Mouse (Mus musculus): Measurements from ENCODE around the gene Fbxl15.

DNA sequence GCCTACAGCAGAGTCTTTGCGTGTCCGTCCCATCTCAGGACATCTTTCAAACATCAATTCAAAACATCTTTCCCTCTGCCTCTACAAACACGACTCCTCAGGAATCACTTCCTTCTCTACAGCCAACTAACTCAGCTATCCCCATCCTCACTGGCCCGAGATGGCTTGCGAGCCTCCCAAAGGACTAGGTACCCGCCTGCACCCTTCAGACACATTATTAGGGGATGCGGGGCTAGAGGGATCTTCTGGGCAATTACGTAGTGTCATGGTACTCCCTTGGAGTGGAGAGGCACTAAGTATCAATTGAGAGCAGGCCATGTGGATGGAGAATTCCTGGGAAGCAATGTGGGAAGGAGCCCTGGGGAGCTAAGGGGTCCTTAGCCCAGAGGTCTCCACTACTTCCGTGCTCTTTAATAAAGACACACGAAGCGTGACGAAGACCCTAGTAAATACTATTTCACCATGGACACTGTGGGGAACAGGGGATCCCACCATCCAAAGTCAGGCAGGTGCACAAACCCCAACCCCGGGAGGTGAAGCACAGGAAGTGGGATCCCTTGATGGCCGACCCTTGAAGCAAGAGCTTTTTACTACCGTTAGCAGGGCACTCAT, 9.8 kb downstream of the Fbxl15 start:
- no peak for TF ChIP-seq CTCF (IDR thresholded peaks at IDR 0.05; ENCODE audit: borderline replicate concordance, insufficient read depth, low read length)
- no peak for TF ChIP-seq POLR2A (IDR thresholded peaks at IDR 0.05; ENCODE audit: low read depth, low read length)

Data from embryonic fibroblast, embryonic 13.5 days (primary cell).